10 mouse cellular contexts compared by ENCODE assay signal in genomic region chr2:75716046-75717016, GRCm38 (mm10). TPM values are rescaled to one million over a fixed set of nuclear protein-coding genes. Genes with fewer than 3 reads are reported as not detected.
DNase-seq lines count a peak whose midpoint lies in the region; ATAC-seq and TF ChIP-seq lines count a peak whose summit lies in the region.
"Had no signal": no experiment of that assay in that cellular context is flagged by ENCODE, and none has a peak within 500 bp of the region (broad histone marks: within the 10 kb centered on the region; RNA-seq: fewer than 3 reads in every experiment).

No protein-coding gene starts in this region.

- H3K9ac ChIP-seq in hindbrain, embryonic 16.5 days (ENCODE audit: low read depth, low read length) = no peak overlapping the region
- H3K9ac ChIP-seq: heart, embryonic 15.5 days had no signal

- peaks cover 10% of the 10 kb centered on the region for H3K4me1 ChIP-seq in hindbrain, embryonic 10.5 days (replicated peaks)
- H3K4me1 ChIP-seq in hindbrain, embryonic 16.5 days (ENCODE audit: control insufficient read depth, insufficient read depth, low read depth, low read length) = no peaks in the 10 kb centered on the region
- H3K4me1 ChIP-seq: heart, embryonic 15.5 days had no signal

- no peak for TF ChIP-seq CTCF in Patski (IDR thresholded peaks at IDR 0.05)

- WGBS in hindbrain, embryonic 10.5 days = 61% methylated on average over 12 of the region's 12 CpGs
- WGBS in hindbrain, embryonic 16.5 days = 49% methylated on average over 12 of the region's 12 CpGs

- H3K4me3 ChIP-seq in hindbrain, embryonic 10.5 days = no peak overlapping the region
- no peak overlapping the region for H3K4me3 ChIP-seq in hindbrain, embryonic 16.5 days (ENCODE audit: low read length)
- H3K4me3 ChIP-seq: heart, embryonic 15.5 days; layer of hippocampus, adult 2 months had no signal

- no peaks in the 10 kb centered on the region for H3K36me3 ChIP-seq in hindbrain, embryonic 10.5 days
- no peaks in the 10 kb centered on the region for H3K36me3 ChIP-seq in hindbrain, embryonic 16.5 days (ENCODE audit: control insufficient read depth, insufficient read depth, low read length)
- H3K36me3 ChIP-seq: heart, embryonic 15.5 days had no signal

- in situ Hi-C loops in Patski (cut with MboI; ENCODE audit: low pct_unique_long_range_greater_than_20kb) = no loop called here

- no peak for ATAC-seq in hindbrain, embryonic 16.5 days
- peak; percentile 39 for ATAC-seq in Patski

- DNase-seq in hindbrain, embryonic 10.5 days (ENCODE audit: low spot score) = peak; percentile 31
- DNase-seq in Patski (ENCODE audit: low read depth, low spot score) = no peak
- peak; percentile 44 to 51 for DNase-seq in cerebellum, postnatal 36 days
- DNase-seq in lung, postnatal 36 days = peak; percentile 61
- DNase-seq in spleen, adult 18-20 months = no peak
- no peak for DNase-seq in thymus, postnatal 14 days
- DNase-seq in adrenal gland, postnatal 36 days = no peak

- no peaks in the 10 kb centered on the region for H3K9me3 ChIP-seq in hindbrain, embryonic 10.5 days
- no peaks in the 10 kb centered on the region for H3K9me3 ChIP-seq in hindbrain, embryonic 16.5 days (ENCODE audit: control insufficient read depth, low read length)
- H3K9me3 ChIP-seq: heart, embryonic 15.5 days had no signal

- CTCF ChIA-PET in Patski (lab: Charles Lee) = no interaction called here

- POLR2A ChIA-PET in Patski (lab: Charles Lee) = no interaction called here

- H3K27me3 ChIP-seq in hindbrain, embryonic 10.5 days (ENCODE audit: insufficient read depth, poor library complexity, severe bottlenecking) = no peaks in the 10 kb centered on the region
- H3K27me3 ChIP-seq in hindbrain, embryonic 16.5 days (replicated peaks; ENCODE audit: control insufficient read depth, insufficient read depth, low read length) = no peaks in the 10 kb centered on the region
- no peaks in the 10 kb centered on the region for H3K27me3 ChIP-seq in Patski
- H3K27me3 ChIP-seq: heart, embryonic 15.5 days had no signal

- H3K27ac ChIP-seq in hindbrain, embryonic 10.5 days = peak overlapping the region; percentile 46
- H3K27ac ChIP-seq in hindbrain, embryonic 16.5 days (ENCODE audit: low read depth, low read length) = no peak overlapping the region
- H3K27ac ChIP-seq: heart, embryonic 15.5 days; layer of hippocampus, adult 2 months had no signal

- H3K4me2 ChIP-seq in hindbrain, embryonic 16.5 days (ENCODE audit: low read length) = no peak overlapping the region
- H3K4me2 ChIP-seq: heart, embryonic 15.5 days had no signal

RNA-seq across cellular contexts. Expression of gene Nfe2l2, which starts 11.9 kb away (rescaled TPM):
- 24.0 and 27.1 TPM in 2 replicates for polyA plus RNA-seq in hindbrain, embryonic 10.5 days (2016; fragmentation: Nextera tagmentation; extraction: Ambion mirVana)
- polyA plus RNA-seq in hindbrain, embryonic 16.5 days (2015; fragmentation: Nextera tagmentation; extraction: Ambion mirVana) = 14.3 and 15.7 TPM in 2 replicates
- polyA plus RNA-seq in Patski (2021) = 87.3 TPM
- total RNA-seq in adrenal gland, postnatal 36 days (2021) = 100 to 1,000 TPM; 120 to 130 TPM

RNA-seq across cellular contexts. Expression of gene Hnrnpa3, which starts 57.3 kb away (rescaled TPM):
- polyA plus RNA-seq in hindbrain, embryonic 10.5 days (2016; fragmentation: Nextera tagmentation; extraction: Ambion mirVana) = 236 and 359 TPM in 2 replicates
- polyA plus RNA-seq in hindbrain, embryonic 16.5 days (2015; fragmentation: Nextera tagmentation; extraction: Ambion mirVana) = 150 and 172 TPM in 2 replicates
- 249 TPM for polyA plus RNA-seq in Patski (2021)
- total RNA-seq in adrenal gland, postnatal 36 days (2021) = 100 to 1,000 TPM; 389 to 435 TPM

Comparison
In these comparisons a context has a peak if more than half of its experiments do, and no peak if none do; other contexts are left out.
1. DNase-seq: peak in hindbrain, embryonic 10.5 days (single experiment), cerebellum, postnatal 36 days (2 of 2) and lung, postnatal 36 days (single experiment); none in Patski (single experiment), spleen, adult 18-20 months (0 of 2), thymus, postnatal 14 days (single experiment) and adrenal gland, postnatal 36 days (0 of 2).